Mouse (Mus musculus): ENCODE data around the gene Bcl7b. TPM values are rescaled to one million over a fixed set of nuclear protein-coding genes. Genes with fewer than 3 reads are reported as not detected.

The Bcl7b gene
- 43.2 and 45.0 TPM in 2 replicates for polyA plus RNA-seq (2016; fragmentation: Nextera tagmentation; extraction: Ambion mirVana)

DNA sequence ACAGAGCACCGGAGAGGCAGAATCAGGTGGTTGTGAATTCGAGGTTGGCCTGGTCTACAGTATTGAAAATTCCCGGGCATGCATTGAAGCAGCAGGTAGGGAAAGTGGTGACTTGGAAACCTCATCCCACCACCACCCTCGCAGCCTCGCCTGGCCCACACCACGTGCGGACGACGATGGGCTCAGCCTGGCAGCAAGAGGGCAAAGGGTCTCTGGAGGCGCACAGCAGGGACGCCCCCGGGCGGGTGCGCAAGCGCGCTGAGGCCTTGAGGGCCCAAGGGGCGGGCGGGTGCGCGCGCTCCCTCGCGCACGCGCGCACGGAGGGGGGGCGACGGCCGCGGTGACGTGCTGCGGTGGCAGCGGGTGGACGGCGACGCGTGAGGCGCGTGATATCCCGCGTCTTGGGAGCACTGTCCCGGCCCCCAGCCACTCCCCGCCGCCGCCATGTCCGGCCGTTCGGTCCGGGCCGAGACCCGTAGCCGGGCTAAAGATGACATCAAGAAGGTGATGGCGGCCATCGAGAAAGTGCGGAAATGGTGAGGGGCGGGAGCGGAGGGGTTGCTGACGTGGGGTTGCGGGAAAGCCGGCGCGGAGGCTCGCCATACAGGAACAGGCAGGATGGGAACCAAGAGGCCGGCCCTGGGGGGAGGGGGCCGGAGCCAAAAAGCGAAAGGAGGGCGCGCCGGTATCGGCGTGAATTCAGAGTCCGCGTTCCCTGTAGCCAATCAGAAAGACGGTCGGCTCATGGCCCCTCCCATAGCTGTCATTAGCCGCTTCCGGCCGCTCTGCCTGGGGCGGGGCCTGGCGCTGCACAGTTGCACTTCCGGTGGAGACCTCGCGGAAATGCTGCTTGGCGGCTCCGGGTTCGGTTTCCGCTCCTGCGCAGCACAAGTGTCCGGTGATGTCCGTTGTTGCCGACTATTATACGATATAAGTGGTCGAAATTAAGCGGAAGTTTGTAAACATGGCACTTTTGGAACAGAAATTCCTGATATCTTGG, at the start of gene Bcl7b:
TSS of gene Bcl7b (plus strand) at position 221 of the 1,000 bp plus-strand sequence.
- ATAC-seq (ENCODE audit: insufficient number of reproducible peaks, insufficient read depth, low FRiP score, low TSS enrichment, low read depth) = peak; percentile 96
- Histone ChIP-seq H3K9me3 (no peaks in the 10 kb centered on the region), H3K4me3 (replicated peaks) (peak within 1 kb of the TSS; percentile 68), H3K27ac (peak within 1 kb of the TSS; percentile 98), H3K4me2 (peak within 1 kb of the TSS; percentile 79), H3K27me3 (no peaks in the 10 kb centered on the region), H3K36me3 (peaks cover 33% of the 10 kb centered on the region), H3K4me1 (replicated peaks) (peaks cover 6% of the 10 kb centered on the region; the same call in 1 of the 2 replicates), H3K9ac (replicated peaks) (peak within 1 kb of the TSS; percentile 80)
- WGBS = 2% methylated on average over 95 of the region's 95 CpGs

DNA sequence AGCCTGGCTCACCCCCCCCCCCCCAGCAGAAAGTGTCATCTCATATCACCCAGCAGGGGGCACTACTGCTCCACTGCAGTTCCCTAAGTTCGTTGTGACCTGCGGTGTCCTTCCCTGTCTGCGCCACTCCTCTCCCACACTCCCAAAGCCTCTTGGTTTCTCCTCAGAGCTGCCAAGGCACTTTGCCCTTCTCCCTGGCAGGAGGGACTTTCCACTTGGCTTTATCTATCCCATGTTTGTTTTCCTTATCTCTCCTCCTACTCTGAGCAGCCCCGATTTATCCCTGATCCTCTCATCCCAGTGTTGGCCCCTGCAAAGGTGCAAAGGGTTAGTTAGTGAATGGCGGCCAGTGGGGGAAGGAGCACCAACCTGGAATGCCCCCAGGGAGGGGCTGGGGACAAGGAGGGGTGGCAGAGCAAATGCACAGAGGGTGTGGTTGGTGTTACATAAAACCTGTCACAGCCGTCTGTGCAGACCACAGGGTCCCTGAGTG, 49.4 kb upstream of the Bcl7b start:
- H3K27ac ChIP-seq = no peak overlapping the region
- H3K27me3 ChIP-seq = peaks cover 39% of the 10 kb centered on the region
- no peaks in the 10 kb centered on the region for H3K9me3 ChIP-seq
- no peak overlapping the region for H3K9ac ChIP-seq (replicated peaks)
- H3K4me3 ChIP-seq (replicated peaks) = no peak overlapping the region
- ATAC-seq (ENCODE audit: insufficient number of reproducible peaks, insufficient read depth, low FRiP score, low TSS enrichment, low read depth) = no peak
- H3K4me2 ChIP-seq = no peak overlapping the region
- 26% methylated on average over 6 of the region's 6 CpGs for WGBS
- no peaks in the 10 kb centered on the region for H3K4me1 ChIP-seq (replicated peaks)
- no peaks in the 10 kb centered on the region for H3K36me3 ChIP-seq

DNA sequence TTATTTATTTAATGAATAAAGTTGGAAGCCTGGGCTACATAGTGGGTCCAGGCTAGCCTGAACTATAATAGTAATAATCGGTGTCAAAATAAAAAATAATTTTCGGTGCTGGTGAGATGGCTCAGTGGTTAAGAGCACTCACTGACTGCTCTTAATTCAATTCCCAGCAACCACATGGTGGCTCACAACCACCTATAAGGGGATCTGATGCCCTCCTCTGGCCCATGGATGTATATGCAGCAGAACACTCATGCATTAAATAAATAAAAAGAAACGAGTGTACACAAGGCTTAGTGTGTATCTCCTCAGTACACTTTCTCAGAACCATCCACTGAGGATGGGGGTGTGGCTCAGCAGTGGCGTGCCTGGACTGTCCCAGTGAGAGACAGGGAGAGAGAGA, 47.3 kb upstream of the Bcl7b start:
- Histone ChIP-seq H3K9ac (replicated peaks) (no peak overlapping the region), H3K4me3 (replicated peaks) (no peak overlapping the region), H3K27ac (no peak overlapping the region), H3K4me2 (no peak overlapping the region), H3K36me3 (no peaks in the 10 kb centered on the region), H3K9me3 (no peaks in the 10 kb centered on the region), H3K27me3 (peaks cover 43% of the 10 kb centered on the region), H3K4me1 (replicated peaks) (no peaks in the 10 kb centered on the region)
- WGBS = 67% methylated on average over 4 of the region's 4 CpGs
- no peak for ATAC-seq (ENCODE audit: insufficient number of reproducible peaks, insufficient read depth, low FRiP score, low TSS enrichment, low read depth)

DNA sequence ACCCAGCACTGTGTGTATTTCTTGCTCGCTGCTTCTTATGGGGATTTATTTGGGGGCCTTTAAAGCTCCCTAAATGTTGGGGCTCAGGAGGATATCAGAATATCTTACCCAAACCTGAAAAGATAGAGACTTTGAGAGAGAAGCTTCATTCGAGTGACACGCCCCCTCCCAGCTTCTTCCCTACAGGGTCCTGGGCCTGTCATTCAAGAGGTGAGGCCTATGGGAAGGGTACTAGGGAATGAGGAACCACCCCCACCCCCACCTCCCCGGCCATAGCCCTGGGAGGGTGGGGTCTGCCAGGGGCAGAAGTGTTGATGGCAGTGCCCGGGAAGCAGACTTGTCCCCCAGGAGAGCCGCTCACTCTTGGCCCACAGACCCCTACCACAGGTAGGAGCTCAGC, 42.0 kb upstream of the Bcl7b start:
- H3K27ac ChIP-seq = no peak overlapping the region
- no peak overlapping the region for H3K9ac ChIP-seq (replicated peaks)
- no peak overlapping the region for H3K4me3 ChIP-seq (replicated peaks)
- no peaks in the 10 kb centered on the region for H3K9me3 ChIP-seq
- H3K36me3 ChIP-seq = no peaks in the 10 kb centered on the region
- peaks cover 34% of the 10 kb centered on the region for H3K27me3 ChIP-seq
- no peak overlapping the region for H3K4me2 ChIP-seq
- WGBS = 63% methylated on average over 6 of the region's 6 CpGs
- no peaks in the 10 kb centered on the region for H3K4me1 ChIP-seq (replicated peaks)
- no peak for ATAC-seq (ENCODE audit: insufficient number of reproducible peaks, insufficient read depth, low FRiP score, low TSS enrichment, low read depth)

DNA sequence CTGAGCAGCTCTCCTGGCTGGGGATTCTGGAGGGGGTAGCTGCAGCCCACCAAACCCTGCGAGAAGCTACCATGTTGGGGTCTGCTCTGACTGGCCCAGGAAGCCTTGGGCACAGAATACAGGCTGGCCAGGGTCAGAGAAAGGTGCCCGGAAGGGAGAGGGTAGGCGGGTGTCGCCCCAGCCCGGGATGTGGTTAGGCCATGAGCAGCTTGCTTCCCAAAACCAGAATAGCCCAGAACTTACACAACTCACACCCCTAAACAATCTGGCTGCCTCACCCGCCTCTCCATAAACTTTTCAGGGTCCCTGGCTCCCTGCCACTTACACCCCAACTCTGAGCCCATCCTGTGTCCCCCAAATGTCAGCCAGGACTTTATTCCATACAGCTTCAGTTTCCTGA, 40.4 kb upstream of the Bcl7b start:
- Histone ChIP-seq H3K36me3 (no peaks in the 10 kb centered on the region), H3K9me3 (no peaks in the 10 kb centered on the region), H3K27me3 (peaks cover 34% of the 10 kb centered on the region), H3K9ac (replicated peaks) (no peak overlapping the region), H3K4me1 (replicated peaks) (no peaks in the 10 kb centered on the region), H3K27ac (no peak overlapping the region), H3K4me2 (no peak overlapping the region), H3K4me3 (replicated peaks) (no peak overlapping the region)
- no peak for ATAC-seq (ENCODE audit: insufficient number of reproducible peaks, insufficient read depth, low FRiP score, low TSS enrichment, low read depth)
- 70% methylated on average over 6 of the region's 6 CpGs for WGBS

DNA sequence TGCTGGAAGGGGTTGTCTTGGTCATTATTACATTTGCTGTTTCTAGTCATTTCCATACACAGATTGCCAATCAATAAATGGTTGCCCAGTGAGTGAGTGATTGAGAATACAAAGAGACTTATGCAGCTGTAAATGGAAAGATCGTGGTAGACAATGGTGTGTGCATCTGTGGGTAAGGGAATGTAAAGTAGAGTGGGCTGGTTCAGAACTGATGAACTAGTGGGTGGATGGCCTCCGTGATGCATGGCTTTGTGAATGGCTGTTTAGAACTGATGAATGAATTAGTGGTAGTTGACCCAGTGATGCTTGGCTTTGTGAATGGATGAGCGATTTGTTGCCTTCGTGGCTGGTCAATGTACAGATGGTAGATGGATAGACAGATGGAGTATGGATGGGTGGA, 38.3 kb upstream of the Bcl7b start:
- no peak overlapping the region for H3K4me2 ChIP-seq
- H3K36me3 ChIP-seq = no peaks in the 10 kb centered on the region
- peaks cover 45% of the 10 kb centered on the region for H3K27me3 ChIP-seq
- peaks cover 9% of the 10 kb centered on the region for H3K4me1 ChIP-seq (replicated peaks)
- H3K4me3 ChIP-seq (replicated peaks) = no peak overlapping the region
- 83% methylated on average over 4 of the region's 4 CpGs for WGBS
- no peaks in the 10 kb centered on the region for H3K9me3 ChIP-seq
- H3K27ac ChIP-seq = no peak overlapping the region
- ATAC-seq (ENCODE audit: insufficient number of reproducible peaks, insufficient read depth, low FRiP score, low TSS enrichment, low read depth) = no peak
- no peak overlapping the region for H3K9ac ChIP-seq (replicated peaks)

DNA sequence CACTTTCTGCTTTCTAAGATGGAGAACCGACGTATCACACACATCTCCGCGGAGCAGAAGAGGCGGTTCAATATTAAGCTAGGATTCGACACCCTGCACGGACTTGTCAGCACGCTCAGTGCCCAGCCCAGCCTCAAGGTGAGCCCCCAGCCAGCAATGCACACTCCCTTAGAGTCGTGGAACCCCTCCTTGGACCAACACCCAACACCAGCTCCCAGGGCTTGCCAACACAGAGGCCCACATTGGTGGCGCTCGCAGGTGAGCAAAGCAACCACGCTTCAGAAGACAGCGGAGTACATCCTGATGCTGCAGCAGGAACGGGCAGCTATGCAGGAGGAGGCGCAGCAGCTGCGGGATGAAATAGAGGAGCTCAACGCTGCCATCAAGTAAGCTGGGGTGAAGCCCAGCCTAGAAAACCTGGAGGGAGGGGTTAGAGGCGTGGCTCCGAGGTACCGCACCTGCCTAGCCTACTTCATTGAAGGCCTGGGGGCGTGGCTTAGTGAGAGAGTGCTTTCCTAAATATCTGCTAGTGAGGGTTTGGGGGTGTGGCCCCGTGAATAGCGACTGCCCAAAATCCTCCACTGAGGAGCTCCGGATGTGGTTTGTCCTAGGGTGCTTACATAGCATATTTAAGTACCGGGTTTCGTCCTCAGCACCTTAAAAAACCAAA, 34.2 kb upstream of the Bcl7b start:
- H3K27me3 ChIP-seq = peaks cover 57% of the 10 kb centered on the region
- H3K9me3 ChIP-seq = no peaks in the 10 kb centered on the region
- ATAC-seq (ENCODE audit: insufficient number of reproducible peaks, insufficient read depth, low FRiP score, low TSS enrichment, low read depth) = no peak
- peaks cover 9% of the 10 kb centered on the region for H3K4me1 ChIP-seq (replicated peaks)
- WGBS = 7% methylated on average over 26 of the region's 26 CpGs
- peak overlapping the region; percentile 18 for H3K4me3 ChIP-seq (replicated peaks)
- no peaks in the 10 kb centered on the region for H3K36me3 ChIP-seq
- no peak overlapping the region for H3K9ac ChIP-seq (replicated peaks)
- H3K4me2 ChIP-seq = peak overlapping the region; percentile 35
- no peak overlapping the region for H3K27ac ChIP-seq

DNA sequence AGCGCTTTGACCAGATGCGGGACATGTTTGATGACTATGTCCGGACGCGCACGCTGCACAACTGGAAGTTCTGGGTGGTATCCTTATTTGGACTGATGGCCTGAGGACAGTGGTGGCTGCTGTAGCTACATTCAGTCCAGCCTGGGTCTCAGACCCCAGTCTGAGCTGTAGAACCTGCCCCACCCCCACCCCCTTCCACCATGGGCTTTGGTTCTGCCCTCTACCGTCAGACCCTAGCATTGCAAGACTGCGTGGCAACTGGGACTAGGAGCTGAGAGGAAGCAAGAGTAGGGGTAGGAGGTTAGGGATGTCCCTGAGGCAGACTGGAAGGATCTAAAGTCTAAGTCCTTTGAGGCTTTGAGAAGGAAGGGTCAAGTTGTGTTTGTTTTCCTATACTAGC, 33.5 kb upstream of the Bcl7b start:
- no peak for ATAC-seq (ENCODE audit: insufficient number of reproducible peaks, insufficient read depth, low FRiP score, low TSS enrichment, low read depth)
- no peaks in the 10 kb centered on the region for H3K36me3 ChIP-seq
- H3K4me3 ChIP-seq (replicated peaks) = peak overlapping the region; percentile 18
- 4% methylated on average over 8 of the region's 8 CpGs for WGBS
- H3K4me1 ChIP-seq (replicated peaks) = peaks cover 9% of the 10 kb centered on the region
- no peak overlapping the region for H3K27ac ChIP-seq
- H3K9me3 ChIP-seq = no peaks in the 10 kb centered on the region
- H3K27me3 ChIP-seq = peaks cover 57% of the 10 kb centered on the region
- H3K9ac ChIP-seq (replicated peaks) = no peak overlapping the region
- H3K4me2 ChIP-seq = peak overlapping the region; percentile 35

DNA sequence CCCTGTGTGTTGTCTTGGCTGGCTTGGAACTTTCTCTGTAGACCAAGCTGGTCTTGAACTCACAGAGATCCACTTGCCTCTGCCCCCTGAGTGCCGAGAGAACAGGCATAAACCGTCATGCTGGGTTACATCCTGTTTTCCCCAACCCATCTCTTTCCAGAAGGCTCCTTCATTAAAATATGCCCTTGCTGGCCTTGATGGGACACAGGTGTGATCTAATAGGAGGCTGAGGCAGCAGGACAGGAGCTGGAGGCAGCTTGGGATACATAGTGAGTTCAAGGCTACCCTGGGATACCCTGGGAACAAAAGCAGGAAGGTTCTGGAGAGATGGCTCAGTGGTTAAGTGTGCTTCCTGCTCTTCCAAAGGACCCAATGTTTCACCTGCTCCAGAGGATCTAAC, 28.2 kb upstream of the Bcl7b start:
- Histone ChIP-seq H3K4me1 (replicated peaks) (no peaks in the 10 kb centered on the region), H3K9me3 (no peaks in the 10 kb centered on the region), H3K4me3 (replicated peaks) (no peak overlapping the region), H3K27ac (no peak overlapping the region), H3K9ac (replicated peaks) (no peak overlapping the region), H3K36me3 (no peaks in the 10 kb centered on the region), H3K4me2 (no peak overlapping the region), H3K27me3 (peaks cover 19% of the 10 kb centered on the region)
- no peak for ATAC-seq (ENCODE audit: insufficient number of reproducible peaks, insufficient read depth, low FRiP score, low TSS enrichment, low read depth)
- WGBS = 55% methylated on average over 2 of the region's 2 CpGs

DNA sequence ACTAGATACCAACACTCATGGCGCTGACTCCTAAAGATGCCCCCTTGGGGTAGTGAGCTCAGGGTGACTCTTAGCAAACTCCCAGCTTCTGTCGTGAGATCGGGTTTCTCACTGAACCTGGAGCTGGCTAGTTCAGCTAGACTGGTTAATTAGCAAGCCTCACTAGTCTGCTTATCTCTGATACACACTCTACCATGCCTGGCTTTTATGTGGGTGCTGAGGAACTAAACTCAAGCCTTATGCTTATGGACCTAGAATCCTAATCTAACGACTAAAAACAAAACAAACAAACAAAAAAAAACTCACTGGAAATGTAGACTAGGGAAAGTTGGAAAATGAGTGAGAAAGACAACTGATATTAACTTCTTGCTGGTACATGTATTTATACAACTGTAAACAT, 23.6 kb upstream of the Bcl7b start:
- Histone ChIP-seq H3K4me2 (no peak overlapping the region), H3K4me3 (replicated peaks) (no peak overlapping the region), H3K9ac (replicated peaks) (no peak overlapping the region), H3K36me3 (no peaks in the 10 kb centered on the region), H3K27me3 (peaks cover 8% of the 10 kb centered on the region), H3K9me3 (no peaks in the 10 kb centered on the region), H3K27ac (no peak overlapping the region), H3K4me1 (replicated peaks) (peaks cover 4% of the 10 kb centered on the region; the same call in 1 of the 2 replicates)
- ATAC-seq (ENCODE audit: insufficient number of reproducible peaks, insufficient read depth, low FRiP score, low TSS enrichment, low read depth) = no peak
- 58% methylated on average over 4 of the region's 4 CpGs for WGBS

DNA sequence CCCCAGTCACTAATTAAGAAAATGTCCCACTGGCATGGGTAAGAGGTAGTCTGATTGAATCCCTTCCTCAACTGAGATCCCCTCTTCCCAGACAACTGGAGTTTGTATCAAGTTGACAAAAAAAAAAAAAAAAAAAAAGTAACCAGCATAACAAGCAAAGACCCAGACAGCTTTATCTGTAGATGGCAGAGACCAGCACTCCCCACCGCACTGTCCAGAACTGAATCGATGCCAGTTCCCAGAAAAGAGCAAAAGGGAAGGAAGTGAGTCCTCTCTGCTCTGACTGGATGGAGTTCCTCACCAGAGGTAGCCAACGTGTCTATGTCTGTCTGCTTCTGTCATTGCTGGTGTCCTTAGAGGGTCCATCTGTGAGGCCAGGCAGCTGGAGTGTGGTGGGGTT, 22.6 kb upstream of the Bcl7b start:
- Histone ChIP-seq H3K36me3 (no peaks in the 10 kb centered on the region), H3K9ac (replicated peaks) (no peak overlapping the region), H3K27ac (no peak overlapping the region), H3K9me3 (no peaks in the 10 kb centered on the region), H3K4me3 (replicated peaks) (no peak overlapping the region), H3K27me3 (peaks cover 8% of the 10 kb centered on the region), H3K4me1 (replicated peaks) (peaks cover 7% of the 10 kb centered on the region; the same call in 1 of the 2 replicates), H3K4me2 (no peak overlapping the region)
- WGBS = 79% methylated on average over 3 of the region's 3 CpGs
- ATAC-seq (ENCODE audit: insufficient number of reproducible peaks, insufficient read depth, low FRiP score, low TSS enrichment, low read depth) = no peak
